Comparison of ENCODE assay signal across 8 mouse cellular contexts in the genomic region with DNA sequence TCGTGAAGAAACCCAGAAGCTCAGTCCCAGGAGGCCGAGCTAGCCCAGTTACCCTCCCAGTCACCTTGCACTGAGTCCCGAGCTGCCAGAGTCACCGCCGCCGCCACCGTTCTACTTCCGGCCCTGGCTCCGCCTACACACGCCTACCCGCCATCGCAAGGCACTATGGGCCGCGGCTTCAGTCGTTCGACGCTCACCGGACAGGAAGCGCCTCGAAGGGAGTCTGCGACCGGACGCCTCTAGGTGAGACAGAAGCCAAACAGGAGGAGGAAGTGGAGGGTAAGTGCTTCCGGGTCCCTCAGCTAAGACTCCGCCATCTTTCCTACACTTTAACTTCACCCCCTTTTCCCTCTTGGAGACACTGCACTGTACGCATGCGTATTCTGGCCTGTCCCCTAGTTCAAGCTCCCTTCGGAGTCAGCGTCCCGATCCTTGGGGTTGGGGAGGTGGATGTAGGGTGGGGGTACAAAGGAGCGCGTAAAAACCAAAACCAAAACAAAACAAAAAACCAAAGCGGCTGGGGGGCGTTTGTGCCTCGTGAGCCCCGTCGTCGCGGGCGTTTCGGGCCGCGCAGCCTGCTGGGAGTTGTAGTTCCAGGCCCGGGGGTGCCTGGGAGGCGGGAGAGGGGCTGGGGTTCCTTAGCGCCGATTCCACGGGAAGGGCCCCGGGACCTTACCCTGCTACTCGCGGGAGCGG. TPM values are rescaled to one million over a fixed set of nuclear protein-coding genes. Genes with fewer than 3 reads are reported as not detected.
DNase-seq lines count a peak whose midpoint lies in the region; ATAC-seq and TF ChIP-seq lines count a peak whose summit lies in the region.

Gabpa (plus strand) TSS at position 181 of the 696 bp plus-strand sequence.

- WGBS in kidney, embryonic 14.5 days = under 1% methylated on average over 52 of the region's 52 CpGs
- under 1% methylated on average over 49 of the region's 52 CpGs for WGBS in limb, embryonic 15.5 days

- H3K4me2 ChIP-seq in kidney, embryonic 14.5 days (replicated peaks; ENCODE audit: low read depth, low read length) = peak within 1 kb of the TSS; percentile 74
- H3K4me2 ChIP-seq in limb, embryonic 15.5 days = peak within 1 kb of the TSS; percentile 57

- peak within 1 kb of the TSS; percentile 91 for H3K4me3 ChIP-seq in bone marrow macrophage, adult 2 months (ENCODE audit: insufficient read depth, low read length)
- H3K4me3 ChIP-seq in embryonic fibroblast, embryonic 13.5 days (ENCODE audit: insufficient read depth, low read length) = peak within 1 kb of the TSS; percentile 91
- peak within 1 kb of the TSS; percentile 95 for H3K4me3 ChIP-seq in kidney, embryonic 14.5 days (ENCODE audit: low read length)
- peak within 1 kb of the TSS; percentile 98 for H3K4me3 ChIP-seq in limb, embryonic 15.5 days

- no peaks in the 10 kb centered on the region for H3K27me3 ChIP-seq in kidney, embryonic 14.5 days (ENCODE audit: control insufficient read depth, insufficient read depth, low read length)
- no peaks in the 10 kb centered on the region for H3K27me3 ChIP-seq in limb, embryonic 15.5 days

- no peak for TF ChIP-seq POLR2A in bone marrow macrophage, adult 2 months (IDR thresholded peaks at IDR 0.05; ENCODE audit: borderline replicate concordance, low read depth, low read length)
- TF ChIP-seq POLR2A in embryonic fibroblast, embryonic 13.5 days (IDR thresholded peaks at IDR 0.05; ENCODE audit: low read depth, low read length) = peak; percentile 70

- H3K9ac ChIP-seq in kidney, embryonic 14.5 days (ENCODE audit: low read depth, low read length) = peak within 1 kb of the TSS; percentile 99
- peak within 1 kb of the TSS; percentile 99 for H3K9ac ChIP-seq in limb, embryonic 15.5 days

- DNase-seq in A20 (ENCODE audit: low read depth, low spot score) = peak; percentile 96
- peak; percentile 94 to 96 for DNase-seq in heart, adult 9 months (ENCODE audit: low spot score in 2 of 2)
- DNase-seq in monocyte, adult 2 months (ENCODE audit: low read depth in 1 of 2, low spot score in 2 of 2) = peak; percentile 84 to 88
- DNase-seq in spleen, postnatal 36 days (ENCODE audit: low spot score in 2 of 2) = peak; percentile 92 to 95

- H3K4me1 ChIP-seq in bone marrow macrophage, adult 2 months (ENCODE audit: control insufficient read depth, insufficient read depth, low read length) = peaks cover 9% of the 10 kb centered on the region
- H3K4me1 ChIP-seq in embryonic fibroblast, embryonic 13.5 days (ENCODE audit: control insufficient read depth, insufficient read depth, low read length) = no peaks in the 10 kb centered on the region
- H3K4me1 ChIP-seq in kidney, embryonic 14.5 days (ENCODE audit: control insufficient read depth, insufficient read depth, low read length) = peaks cover 12% of the 10 kb centered on the region; the same call in 1 of the 2 replicates
- peaks cover 28% of the 10 kb centered on the region for H3K4me1 ChIP-seq in limb, embryonic 15.5 days

- TF ChIP-seq CTCF in bone marrow macrophage, adult 2 months (IDR thresholded peaks at IDR 0.05; ENCODE audit: low read depth, low read length) = no peak
- no peak for TF ChIP-seq CTCF in embryonic fibroblast, embryonic 13.5 days (IDR thresholded peaks at IDR 0.05; ENCODE audit: borderline replicate concordance, insufficient read depth, low read length)

- peaks cover 32% of the 10 kb centered on the region for H3K36me3 ChIP-seq in kidney, embryonic 14.5 days (ENCODE audit: control insufficient read depth, insufficient read depth, low read length)
- peaks cover 27% of the 10 kb centered on the region for H3K36me3 ChIP-seq in limb, embryonic 15.5 days

- H3K9me3 ChIP-seq in kidney, embryonic 14.5 days (ENCODE audit: control insufficient read depth, low read length) = no peaks in the 10 kb centered on the region
- no peaks in the 10 kb centered on the region for H3K9me3 ChIP-seq in limb, embryonic 15.5 days

- peak; percentile 95 for ATAC-seq in kidney, embryonic 14.5 days (ENCODE audit: low FRiP score, low TSS enrichment)
- peak; percentile 94 for ATAC-seq in limb, embryonic 15.5 days (ENCODE audit: insufficient number of reproducible peaks, low FRiP score, low TSS enrichment, low read depth)

- peak within 1 kb of the TSS; percentile 97 for H3K27ac ChIP-seq in bone marrow macrophage, adult 2 months (ENCODE audit: insufficient read depth, low read depth, low read length)
- H3K27ac ChIP-seq in embryonic fibroblast, embryonic 13.5 days (ENCODE audit: insufficient read depth, low read length) = peak within 1 kb of the TSS; percentile 88
- peak within 1 kb of the TSS; percentile 98 for H3K27ac ChIP-seq in kidney, embryonic 14.5 days (ENCODE audit: low read depth, low read length)
- H3K27ac ChIP-seq in limb, embryonic 15.5 days = peak within 1 kb of the TSS; percentile 99

RNA-seq across cellular contexts. Expression of gene Gabpa, which starts in this region (rescaled TPM):
- polyA plus RNA-seq in bone marrow macrophage, adult 2 months (2012; ENCODE audit: insufficient read depth, insufficient read length, missing spikeins) = 42.2 and 50.3 TPM in 2 replicates
- 64.0 and 68.9 TPM in 2 replicates for polyA plus RNA-seq in embryonic fibroblast, embryonic 13.5 days (2011; ENCODE audit: insufficient read length, low read depth, missing spikeins)
- polyA plus RNA-seq in kidney, embryonic 14.5 days (2014; fragmentation: Nextera tagmentation; extraction: Ambion mirVana) = 27.5 and 44.7 TPM in 2 replicates
- 30.6 and 32.0 TPM in 2 replicates for polyA plus RNA-seq in limb, embryonic 15.5 days (2015; fragmentation: Nextera tagmentation; extraction: Ambion mirVana)

Comparison
In these comparisons a context has a peak if more than half of its experiments do, and no peak if none do; other contexts are left out.
1. Peak in every context shown above with its lines: DNase-seq, ATAC-seq, H3K4me3 ChIP-seq and H3K27ac ChIP-seq.